Mouse (Mus musculus) colon, adult 2 months (tissue): ENCODE results near the gene Mustn1. TPM values are rescaled to one million over a fixed set of nuclear protein-coding genes. Genes with fewer than 3 reads are reported as not detected.

Experiments
- polyA plus RNA-seq: library from polyadenylated mRNA; depleted of rRNA; stranded (reverse); fragments of >200 nt; gene quantifications from 2 replicates; pipeline ENCODE4 v1.2.3, GENCODE M21; 2012; rRNA removed

The Mustn1 gene
- polyA plus RNA-seq = 78.7 and 81.0 TPM in 2 replicates

DNA sequence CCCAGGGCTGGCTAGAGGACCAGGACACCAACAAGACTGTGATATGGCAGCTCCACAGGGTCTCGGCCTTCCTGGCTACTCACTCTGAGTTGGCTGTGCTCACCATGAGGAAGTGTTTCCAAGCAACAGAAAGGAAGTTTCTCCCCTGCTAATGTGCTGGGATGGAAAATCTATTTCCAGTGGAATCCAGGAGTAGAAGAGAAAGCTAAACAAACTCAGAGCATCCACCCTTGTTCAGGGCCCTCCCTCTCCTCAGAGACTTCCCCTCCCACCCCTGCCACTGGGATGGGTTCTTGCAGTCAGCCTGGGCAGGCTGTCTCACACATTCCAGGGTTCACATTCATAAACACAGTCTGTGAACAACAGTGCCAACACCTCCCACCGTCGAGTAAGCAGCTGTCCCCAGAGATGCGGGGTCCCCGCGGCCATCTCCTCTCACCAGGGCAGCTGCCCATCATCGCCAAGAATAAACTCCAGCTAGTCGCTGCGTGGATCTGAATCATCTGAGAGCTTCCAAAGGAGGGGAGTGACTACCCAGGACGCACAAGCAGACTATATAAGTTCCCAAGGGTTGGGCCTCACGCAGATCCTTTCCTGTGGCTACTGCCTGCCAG lies at the start of gene Mustn1:
Gene Mustn1, plus strand, starts transcription at position 243 of the 614 bp plus-strand sequence.

DNA sequence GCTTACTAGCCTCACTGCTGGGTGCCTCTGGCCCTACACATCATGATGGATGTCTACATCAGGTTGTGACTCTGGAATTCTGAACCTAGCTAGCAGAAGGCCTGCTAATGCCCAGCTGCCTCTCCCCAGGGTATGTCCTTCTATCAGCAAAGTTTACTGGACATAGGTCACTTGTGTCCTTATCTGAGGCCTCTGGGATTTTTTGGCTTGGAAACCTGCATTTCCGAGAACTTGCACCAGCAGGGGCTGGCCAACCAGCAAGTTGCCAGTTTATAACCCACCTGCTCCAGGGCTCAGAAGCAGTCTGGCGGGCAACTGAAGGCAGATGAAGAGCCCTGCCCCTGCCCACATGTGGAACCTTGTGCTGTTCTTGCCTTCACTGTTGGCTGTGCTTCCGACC lies 7.2 kb downstream of the Mustn1 start, which contains the start of gene Itih4:
Gene Itih4, plus strand, starts transcription at position 273 of the 400 bp plus-strand sequence.

GRCm38 (mm10) chr14:30923375-30924105 lies 44.5 kb downstream of the Mustn1 start, which contains the start of gene Itih3:
Gene Itih3, minus strand, starts transcription at chr14:30923760.

Other genes with a start within 250 kb of the Mustn1 start
- 8.1 and 10.5 TPM in 2 replicates for gene Rft1, start 224.8 kb upstream of the Mustn1 start, polyA plus RNA-seq
- 0.70 and 0.90 TPM in 2 replicates for gene Sfmbt1, start 164.4 kb upstream of the Mustn1 start, polyA plus RNA-seq
- gene Tmem110, start 53.6 kb upstream of the Mustn1 start, polyA plus RNA-seq = 24.0 and 38.1 TPM in 2 replicates
- 0.60 TPM in 1 of 2 replicates, not detected in the other for gene Itih4, start 7.3 kb downstream of the Mustn1 start, polyA plus RNA-seq
- 0.21 and 1.00 TPM in 2 replicates for gene Itih3, start 44.6 kb downstream of the Mustn1 start, polyA plus RNA-seq
- gene Itih1, start 64.1 kb downstream of the Mustn1 start, polyA plus RNA-seq = 0.05 TPM in 1 of 2 replicates, not detected in the other
- gene Nek4, start 72.2 kb downstream of the Mustn1 start, polyA plus RNA-seq = 2.4 and 3.1 TPM in 2 replicates
- 7.9 and 9.6 TPM in 2 replicates for gene Glt8d1, start 122.2 kb downstream of the Mustn1 start, polyA plus RNA-seq
- 62.1 and 85.8 TPM in 2 replicates for gene Spcs1, start 122.5 kb downstream of the Mustn1 start, polyA plus RNA-seq
- 9.8 and 13.3 TPM in 2 replicates for gene Pbrm1, start 139.9 kb downstream of the Mustn1 start, polyA plus RNA-seq
- gene Gnl3, start 140.0 kb downstream of the Mustn1 start, polyA plus RNA-seq = 5.5 and 9.0 TPM in 2 replicates
- 36.4 and 39.8 TPM in 2 replicates for gene Smim4, start 249.8 kb downstream of the Mustn1 start, polyA plus RNA-seq